Mouse (Mus musculus) neural tube, embryonic 11.5 days (tissue): ENCODE data around the gene Prkci. TPM values are rescaled to one million over a fixed set of nuclear protein-coding genes. Genes with fewer than 3 reads are reported as not detected.

Source experiments
- ATAC-seq: fragments of 200-750 bp; cut with Nextera tagmentation; 2 replicates; pipeline ENCODE4 v1.8.0; 2017; ENCODE audit warnings: moderate number of reproducible peaks, mild to moderate bottlenecking, moderate TSS enrichment, moderate library complexity; ENCODE audit not compliant: insufficient read depth, low FRiP score, low TSS enrichment
- DNase-seq: peaks from one replicate; pipeline ENCODE4 v3.0.0-alpha.2; 2015; ENCODE audit warnings: low spot score
- H3K27ac ChIP-seq: fragments of 300-500 bp; sonication (generic); 2 replicates; pipeline ENCODE4 v1.5.1; 2014; ENCODE audit warnings: low read depth, mild to moderate bottlenecking, low read length
- H3K27me3 ChIP-seq: fragments of 300-500 bp; sonication (generic); 2 replicates; pipeline ENCODE4 v1.6.1; 2014; ENCODE audit warnings: mild to moderate bottlenecking, low read length, mixed read lengths; ENCODE audit not compliant: control insufficient read depth, insufficient read depth
- H3K36me3 ChIP-seq: fragments of 300-500 bp; sonication (generic); 2 replicates; pipeline ENCODE4 v1.6.1; 2014; ENCODE audit warnings: mild to moderate bottlenecking, low read length, moderate library complexity, mixed read lengths; ENCODE audit not compliant: control insufficient read depth, insufficient read depth
- H3K4me1 ChIP-seq: fragments of 300-500 bp; sonication (generic); 2 replicates; pipeline ENCODE4 v1.6.1; 2014; ENCODE audit warnings: low read length, mixed read lengths; ENCODE audit not compliant: control insufficient read depth, insufficient read depth
- H3K4me2 ChIP-seq: fragments of 300-500 bp; sonication (generic); 2 replicates; pipeline ENCODE4 v1.6.1; 2014; ENCODE audit warnings: low read depth, mild to moderate bottlenecking, moderate library complexity
- H3K4me3 ChIP-seq: fragments of 300-500 bp; sonication (generic); 2 replicates; pipeline ENCODE4 v1.5.1; 2014; ENCODE audit warnings: low read depth, low read length
- H3K9ac ChIP-seq: fragments of 300-500 bp; sonication (generic); 2 replicates; pipeline ENCODE4 v1.6.1; 2014; ENCODE audit warnings: mild to moderate bottlenecking, low read length
- H3K9me3 ChIP-seq: fragments of 300-500 bp; sonication (generic); 2 replicates; pipeline ENCODE4 v1.6.1; 2016; ENCODE audit warnings: low read length; ENCODE audit not compliant: control insufficient read depth
- WGBS: fragments of 180-500 bp; shearing (Covaris S2); extraction: QIAGEN DNeasy Blood & Tissue Kit; methylation state at CpG from one replicate; pipeline ENCODE4 v1.1.7; 2014; 5-methylcytosine and 5-hydroxymethylcytosine counted together
- polyA plus RNA-seq: library from polyadenylated mRNA; unstranded; fragments of >200 nt; fragmentation: Nextera tagmentation; extraction: Ambion mirVana; gene quantifications from 2 replicates; pipeline ENCODE4 v1.2.1, GENCODE M21; 2014

Prkci gene
- polyA plus RNA-seq, 1 experiment from 2014 or later: 47.8 TPM

GRCm38 (mm10) chr3:31082838-31083506, 87.4 kb downstream of the Prkci start:
- DNase-seq (no peak), ATAC-seq (no peak)
- H3K27me3 ChIP-seq: no peaks in the 10 kb centered on the region
- H3K9me3 ChIP-seq: no peaks in the 10 kb centered on the region
- no peak overlapping the region for H3K4me3 ChIP-seq
- no peak overlapping the region for H3K9ac ChIP-seq
- no peaks in the 10 kb centered on the region for H3K36me3 ChIP-seq
- no peaks in the 10 kb centered on the region for H3K4me1 ChIP-seq
- no peak overlapping the region for H3K27ac ChIP-seq
- no peak overlapping the region for H3K4me2 ChIP-seq
- WGBS: 90% methylated on average over 11 of the region's 13 CpGs

- 72% methylated on average over 12 of the region's 12 CpGs for WGBS
- H3K4me2 ChIP-seq: no peak overlapping the region
- no peaks in the 10 kb centered on the region for H3K27me3 ChIP-seq
- no peaks in the 10 kb centered on the region for H3K36me3 ChIP-seq
- ATAC-seq (no peak), DNase-seq (no peak)
- no peak overlapping the region for H3K9ac ChIP-seq
- H3K9me3 ChIP-seq: no peaks in the 10 kb centered on the region
- H3K4me1 ChIP-seq: no peaks in the 10 kb centered on the region
- no peak overlapping the region for H3K27ac ChIP-seq
- H3K4me3 ChIP-seq: no peak overlapping the region
Measured at GRCm38 (mm10) chr3:31083507-31084245, 88.1 kb downstream of the Prkci start.

- H3K9ac ChIP-seq: no peak overlapping the region
- 82% methylated on average over 3 of the region's 3 CpGs for WGBS
- ATAC-seq (no peak), DNase-seq (no peak)
- no peaks in the 10 kb centered on the region for H3K9me3 ChIP-seq
- H3K27me3 ChIP-seq: no peaks in the 10 kb centered on the region
- no peak overlapping the region for H3K4me2 ChIP-seq
- no peak overlapping the region for H3K27ac ChIP-seq
- no peaks in the 10 kb centered on the region for H3K36me3 ChIP-seq
- H3K4me1 ChIP-seq: no peaks in the 10 kb centered on the region
- no peak overlapping the region for H3K4me3 ChIP-seq
Measured at GRCm38 (mm10) chr3:31085000-31085399, 89.5 kb downstream of the Prkci start.

GRCm38 (mm10) chr3:31088789-31089775, 93.5 kb downstream of the Prkci start:
- Histone ChIP-seq H3K27ac (no peak overlapping the region), H3K4me2 (no peak overlapping the region), H3K27me3 (no peaks in the 10 kb centered on the region), H3K4me3 (no peak overlapping the region), H3K36me3 (no peaks in the 10 kb centered on the region), H3K9ac (no peak overlapping the region), H3K4me1 (peaks cover 3% of the 10 kb centered on the region; the same call in 1 of the 2 replicates), H3K9me3 (no peaks in the 10 kb centered on the region)
- DNase-seq: no peak
- 41% methylated on average over 10 of the region's 10 CpGs for WGBS
- ATAC-seq: no peak

- no peak for DNase-seq
- WGBS: 71% methylated on average over 7 of the region's 7 CpGs
- Histone ChIP-seq H3K27ac (no peak overlapping the region), H3K27me3 (no peaks in the 10 kb centered on the region), H3K4me1 (peaks cover 3% of the 10 kb centered on the region; the same call in 1 of the 2 replicates), H3K9ac (no peak overlapping the region), H3K9me3 (no peaks in the 10 kb centered on the region), H3K4me2 (no peak overlapping the region), H3K36me3 (no peaks in the 10 kb centered on the region), H3K4me3 (no peak overlapping the region)
- no peak for ATAC-seq
Measured at GRCm38 (mm10) chr3:31089956-31090355, 94.4 kb downstream of the Prkci start.

GRCm38 (mm10) chr3:31093196-31093595, 97.6 kb downstream of the Prkci start:
- H3K27ac ChIP-seq: peak overlapping the region; percentile 99
- peak overlapping the region; percentile 96 for H3K4me3 ChIP-seq
- H3K36me3 ChIP-seq: no peaks in the 10 kb centered on the region
- H3K9ac ChIP-seq: peak overlapping the region; percentile 93
- H3K9me3 ChIP-seq: no peaks in the 10 kb centered on the region
- DNase-seq: peak; percentile 72
- ATAC-seq: peak; percentile 16; the same call in 1 of the 2 replicates
- H3K4me1 ChIP-seq: peaks cover 16% of the 10 kb centered on the region
- H3K4me2 ChIP-seq: peak overlapping the region; percentile 67
- H3K27me3 ChIP-seq: no peaks in the 10 kb centered on the region
- WGBS: 1% methylated on average over 13 of the region's 13 CpGs

- Histone ChIP-seq H3K4me2 (peak overlapping the region; percentile 67), H3K4me1 (peaks cover 20% of the 10 kb centered on the region), H3K9ac (peak overlapping the region; percentile 93), H3K4me3 (peak overlapping the region; percentile 96), H3K27ac (peak overlapping the region; percentile 99), H3K9me3 (no peaks in the 10 kb centered on the region), H3K36me3 (no peaks in the 10 kb centered on the region), H3K27me3 (no peaks in the 10 kb centered on the region)
- under 1% methylated on average over 41 of the region's 58 CpGs for WGBS
- DNase-seq (peak; percentile 84), ATAC-seq (peak; percentile 54)
Measured at GRCm38 (mm10) chr3:31093627-31094351, 98.2 kb downstream of the Prkci start.
